Mouse (Mus musculus) heart, adult 8-10 months (tissue): ENCODE measurements at regions not wholly inside any gene's neighbourhood (a gene's known extent, or its start where the extent isn't known, plus 50 kb on each side); places are given as distances from the start of the nearest gene placed in this dataset.

Experiments used
- DNase-seq: peaks from one replicate; pipeline ENCODE4 v3.0.0; 2022; ENCODE audit warnings: low spot score

- no peak for DNase-seq
Observed at GRCm38 (mm10) chr7:79517581-79518337, 51.6 kb upstream of the Polg start.

- no peak for DNase-seq
Observed at GRCm38 (mm10) chr7:79516287-79516686, 50.1 kb upstream of the Polg start.
